Mouse (Mus musculus) ovary, adult 10 weeks (tissue): ENCODE results near the gene Ttll12. TPM values are rescaled to one million over a fixed set of nuclear protein-coding genes. Genes with fewer than 3 reads are reported as not detected.

ENCODE experiments used
- polyA plus RNA-seq: library from polyadenylated mRNA; stranded (reverse); fragments of 350-450 nt; fragmentation: Illumina TruSeq; extraction: RNeasy Lipid Tissue Mini Kit (QIAGEN cat#74804); gene quantifications from one replicate; pipeline ENCODE4 v1.2.3, GENCODE M21; 2014

The Ttll12 gene
- 1.1 TPM for polyA plus RNA-seq

DNA sequence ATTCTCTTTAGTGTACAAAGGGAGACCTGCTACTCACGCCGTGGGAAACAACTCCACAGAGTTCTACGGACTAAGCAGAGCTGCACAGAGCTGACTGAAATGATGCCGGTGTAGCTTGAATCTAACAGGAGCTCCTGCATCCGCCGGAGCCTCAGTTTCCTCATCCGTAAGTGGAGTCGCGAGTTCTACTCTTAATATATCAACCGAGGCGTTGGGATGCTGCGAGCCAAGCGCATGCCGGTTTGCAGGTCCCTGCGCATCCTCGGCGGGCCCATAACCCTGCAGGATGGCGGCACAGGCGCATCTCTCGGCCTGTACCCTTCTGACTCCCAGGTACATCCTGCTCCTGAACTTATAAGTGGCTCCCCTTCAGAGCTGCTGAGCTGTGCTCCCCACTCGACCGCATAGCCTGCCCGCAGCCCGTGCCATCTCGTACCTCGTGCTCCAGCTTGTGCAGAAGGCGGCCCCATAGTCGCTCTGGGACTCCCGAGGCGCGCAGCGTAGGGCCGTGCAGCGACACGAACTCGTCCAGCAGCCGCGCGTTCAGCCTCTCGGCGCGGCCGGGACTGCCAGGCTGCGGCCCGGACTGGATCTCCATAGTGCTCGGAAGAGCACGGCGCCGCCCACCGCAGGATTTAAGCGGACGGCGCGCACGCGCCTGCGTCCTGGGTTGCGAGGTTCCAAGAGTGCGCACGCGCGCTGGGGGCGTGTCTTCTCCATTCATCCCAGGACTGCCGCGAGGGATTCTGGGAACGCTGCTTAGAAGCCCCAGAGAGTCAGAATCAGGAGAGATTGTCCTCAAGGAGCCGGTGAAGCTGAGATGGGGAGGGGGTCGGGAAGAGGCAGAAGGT is at the start of gene Ttll12:
TSS of gene Ttll12 (minus strand) at position 645 of the 851 bp plus-strand sequence.

GRCm38 (mm10) chr15:83563327-83563856 is 31.6 kb downstream of the Ttll12 start, which contains the start of the genes Tspo and Mcat:
Gene Tspo, plus strand, starts transcription at chr15:83563592.
Gene Mcat, minus strand, starts transcription at chr15:83563787.

DNA sequence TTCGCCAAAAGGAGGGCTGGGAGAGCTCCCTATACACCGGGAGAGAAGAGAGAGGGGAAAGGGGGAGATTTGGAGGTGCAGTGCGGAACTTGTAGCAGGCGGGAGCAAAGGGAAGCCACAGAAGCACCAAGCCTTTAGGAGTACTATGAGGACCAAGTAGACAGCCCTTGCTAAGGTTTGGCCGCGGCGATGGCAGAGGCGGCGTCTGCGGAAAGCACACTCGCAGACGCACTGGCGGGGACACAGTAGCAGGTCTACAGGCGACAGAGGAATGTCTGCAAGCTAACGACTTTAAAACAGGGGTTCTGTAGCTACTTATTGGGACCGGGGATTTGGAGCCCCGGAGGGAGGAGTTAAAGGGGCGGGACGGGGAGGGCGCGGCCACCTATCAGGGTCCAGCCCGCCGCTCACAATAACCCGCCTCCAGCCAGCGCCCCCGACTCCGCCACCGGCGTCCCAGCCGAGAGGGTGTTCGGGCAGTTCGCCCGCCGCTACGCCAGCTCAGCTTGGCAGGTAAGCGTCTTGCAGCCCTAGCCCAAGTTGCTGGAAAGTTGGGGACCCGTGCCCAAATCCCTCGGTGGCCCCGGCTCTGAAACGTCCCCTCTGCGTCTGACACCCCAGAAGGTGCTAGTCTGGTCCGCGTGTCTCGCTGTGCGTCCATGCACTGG is 68.4 kb downstream of the Ttll12 start, which contains the start of gene Bik:
TSS of gene Bik (plus strand) at position 439 of the 668 bp plus-strand sequence.

Other genes with a start within 250 kb of the Ttll12 start
- gene Arfgap3, start 244.9 kb downstream of the Ttll12 start, polyA plus RNA-seq, result 17.6 TPM
- 32.6 TPM for gene Pacsin2, start 130.6 kb downstream of the Ttll12 start, polyA plus RNA-seq
- 5.6 TPM for gene Ttll1, start 84.3 kb downstream of the Ttll12 start, polyA plus RNA-seq
- not detected for gene Bik, start 68.3 kb downstream of the Ttll12 start, polyA plus RNA-seq
- gene Tspo, start 31.6 kb downstream of the Ttll12 start, polyA plus RNA-seq, result 1.6 TPM
- 0.77 TPM for gene Mcat, start 31.4 kb downstream of the Ttll12 start, polyA plus RNA-seq
- 1.2 TPM for gene Scube1, start 129.9 kb upstream of the Ttll12 start, polyA plus RNA-seq
- 0.17 TPM for gene Mpped1, start 184.3 kb upstream of the Ttll12 start, polyA plus RNA-seq